Mouse (Mus musculus) cerebellum, postnatal 36 days (tissue): ENCODE data around the gene Ppp1cc.
"Not testable (repeated sequence)": the region's sequence is repeated elsewhere in the genome, so short reads cannot be mapped to it uniquely, and the experiment has no call there.

Source experiments
- DNase-seq, 2 experiments: peaks; one replicate each; pipeline ENCODE4 v3.0.0; 2021 to 2022; ENCODE audit warnings: mixed read lengths in 2 of 2

The Ppp1cc gene

GRCm38 (mm10) chr5:122168344-122169069 lies 10.4 kb downstream of the Ppp1cc start:
- DNase-seq, result no peak

GRCm38 (mm10) chr5:122171058-122171457 lies 13.0 kb downstream of the Ppp1cc start:
- DNase-seq, result no peak

GRCm38 (mm10) chr5:122175402-122175801 lies 17.3 kb downstream of the Ppp1cc start:
- DNase-seq, result no peak

GRCm38 (mm10) chr5:122175961-122176360 lies 17.9 kb downstream of the Ppp1cc start:
- DNase-seq, result no peak

- DNase-seq, result peak in 1 of 2 experiments; percentile 60
Observed at GRCm38 (mm10) chr5:122176398-122176797, 18.3 kb downstream of the Ppp1cc start.

GRCm38 (mm10) chr5:122179665-122180064 lies 21.6 kb downstream of the Ppp1cc start:
- peak in 1 of 2 experiments; percentile 2 for DNase-seq

- DNase-seq, result no peak
Observed at GRCm38 (mm10) chr5:122184283-122184806, 26.3 kb downstream of the Ppp1cc start.

GRCm38 (mm10) chr5:122184858-122185257 lies 26.8 kb downstream of the Ppp1cc start:
- not testable (repeated sequence) for DNase-seq

- no peak for DNase-seq
Observed at GRCm38 (mm10) chr5:122189115-122189514, 31.0 kb downstream of the Ppp1cc start.

GRCm38 (mm10) chr5:122190465-122190864 lies 32.4 kb downstream of the Ppp1cc start:
- DNase-seq, result no peak

GRCm38 (mm10) chr5:122191269-122192063 lies 33.4 kb downstream of the Ppp1cc start:
- no peak for DNase-seq

- no peak for DNase-seq
Observed at GRCm38 (mm10) chr5:122192347-122192746, 34.3 kb downstream of the Ppp1cc start.

- no peak for DNase-seq
Observed at GRCm38 (mm10) chr5:122200872-122201271, 42.8 kb downstream of the Ppp1cc start.

- no peak for DNase-seq
Observed at GRCm38 (mm10) chr5:122201904-122202303, 43.8 kb downstream of the Ppp1cc start.

- DNase-seq, result no peak
Observed at GRCm38 (mm10) chr5:122204180-122204579, 46.1 kb downstream of the Ppp1cc start.

GRCm38 (mm10) chr5:122206475-122206874 lies 48.4 kb downstream of the Ppp1cc start, which contains the start of gene Hvcn1:
Hvcn1 (plus strand) TSS chr5:122206804.
- no peak for DNase-seq

GRCm38 (mm10) chr5:122208909-122209308 lies 50.8 kb downstream of the Ppp1cc start:
- no peak for DNase-seq

- no peak for DNase-seq
Observed at GRCm38 (mm10) chr5:122209591-122210368, 51.7 kb downstream of the Ppp1cc start.

GRCm38 (mm10) chr5:122210890-122211289 lies 52.8 kb downstream of the Ppp1cc start:
- no peak for DNase-seq

GRCm38 (mm10) chr5:122212125-122212524 lies 54.0 kb downstream of the Ppp1cc start:
- no peak for DNase-seq

GRCm38 (mm10) chr5:122212820-122213219 lies 54.7 kb downstream of the Ppp1cc start:
- DNase-seq, result not testable (repeated sequence)

GRCm38 (mm10) chr5:122213861-122214260 lies 55.8 kb downstream of the Ppp1cc start:
- no peak for DNase-seq

GRCm38 (mm10) chr5:122217636-122218035 lies 59.6 kb downstream of the Ppp1cc start:
- no peak for DNase-seq
